Mouse (Mus musculus) forebrain, embryonic 13.5 days (tissue): ENCODE measurements around the gene Chst11. TPM values are rescaled to one million over a fixed set of nuclear protein-coding genes. Genes with fewer than 3 reads are reported as not detected.
A peak's percentile ranks its signal among the peaks of the same experiment; 100 is the strongest.

Experiments
- ATAC-seq: fragments of 200-750 bp; cut with Nextera tagmentation; 2 replicates; pipeline ENCODE4 v1.8.0; 2017
- H3K27ac ChIP-seq: fragments of 300-500 bp; sonication (generic); 2 replicates; pipeline ENCODE4 v1.5.1; 2015; ENCODE audit warnings: inconsistent platforms, mild to moderate bottlenecking, moderate library complexity
- H3K27me3 ChIP-seq: fragments of 300-500 bp; sonication (generic); 2 replicates; pipeline ENCODE4 v1.6.1; 2015; ENCODE audit warnings: mild to moderate bottlenecking, inconsistent platforms
- H3K36me3 ChIP-seq: fragments of 300-500 bp; sonication (generic); 2 replicates; pipeline ENCODE4 v1.6.1; 2015; ENCODE audit warnings: mild to moderate bottlenecking, inconsistent platforms; ENCODE audit not compliant: poor library complexity, severe bottlenecking
- H3K4me1 ChIP-seq: fragments of 300-500 bp; sonication (generic); 2 replicates; pipeline ENCODE4 v1.6.1; 2015; ENCODE audit warnings: inconsistent platforms
- H3K4me2 ChIP-seq: fragments of 300-500 bp; sonication (generic); 2 replicates; pipeline ENCODE4 v1.6.1; 2015; ENCODE audit warnings: inconsistent platforms, mild to moderate bottlenecking, moderate library complexity
- H3K4me3 ChIP-seq: fragments of 300-500 bp; sonication (generic); 2 replicates; pipeline ENCODE4 v1.5.1; 2015; ENCODE audit warnings: mild to moderate bottlenecking, inconsistent platforms
- H3K9ac ChIP-seq: fragments of 300-500 bp; sonication (generic); 2 replicates; pipeline ENCODE4 v1.6.1; 2015; ENCODE audit warnings: mild to moderate bottlenecking, inconsistent platforms
- H3K9me3 ChIP-seq: fragments of 300-500 bp; sonication (generic); replicated peaks from 2 replicates; pipeline ENCODE4 v1.6.1; 2016; ENCODE audit warnings: inconsistent platforms
- WGBS: fragments of 180-500 bp; shearing (Covaris S2); methylation state at CpG from one replicate; pipeline ENCODE4 v1.1.7; 2015; 5-methylcytosine and 5-hydroxymethylcytosine counted together
- polyA plus RNA-seq: library from polyadenylated mRNA; unstranded; fragments of >200 nt; fragmentation: Nextera tagmentation; extraction: Ambion mirVana; gene quantifications from 2 replicates; pipeline ENCODE4 v1.2.1, GENCODE M21; 2015

Chst11 gene
- polyA plus RNA-seq, 1 experiment from 2014 or later: 2.1 TPM

DNA sequence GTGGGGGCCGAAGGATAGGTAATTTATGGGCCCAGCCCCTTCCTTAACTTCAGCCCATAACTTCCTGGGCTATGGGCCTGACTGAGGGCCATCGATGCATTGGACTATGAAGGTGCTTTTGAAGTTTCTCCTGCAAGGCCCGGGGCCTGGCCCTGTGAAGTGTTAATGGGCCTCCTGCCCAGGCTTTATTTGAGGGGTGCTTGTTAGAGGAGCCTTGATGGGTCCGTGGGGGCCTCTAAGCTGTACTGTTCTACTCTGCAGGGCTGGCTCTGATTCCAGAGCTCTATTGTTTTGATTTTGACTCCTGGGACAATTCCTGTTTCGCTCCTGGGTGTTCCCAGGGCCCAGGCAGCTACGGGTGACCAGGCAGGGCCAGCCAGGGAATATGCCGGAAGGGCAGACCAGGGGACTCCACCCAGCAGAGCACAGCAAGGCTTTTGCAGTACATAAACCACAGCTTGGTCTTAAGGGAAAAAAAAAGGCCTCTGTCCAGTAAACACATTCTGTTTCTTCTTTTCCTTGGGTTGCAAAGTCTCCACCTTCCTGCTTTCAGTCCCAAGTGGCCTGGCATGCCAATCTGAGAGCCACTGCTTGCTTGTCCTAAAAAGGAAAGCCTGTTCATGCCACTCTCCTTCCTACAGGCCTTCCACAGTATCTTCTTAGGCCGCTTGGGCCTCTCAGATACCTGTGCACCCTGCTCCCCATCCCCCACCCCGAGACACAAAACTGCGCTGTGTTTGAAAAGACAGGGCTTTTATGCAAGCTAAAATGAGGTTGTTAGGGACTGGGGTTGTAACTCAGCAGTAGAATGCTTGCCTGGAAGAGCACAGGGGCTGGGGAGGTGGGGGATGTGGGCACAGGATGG, 57.5 kb downstream of the Chst11 start:
- Histone ChIP-seq H3K4me2 (no peak overlapping the region), H3K9me3 (no peaks in the 10 kb centered on the region), H3K36me3 (no peaks in the 10 kb centered on the region), H3K4me3 (no peak overlapping the region), H3K27ac (peak overlapping the region; percentile 32), H3K27me3 (no peaks in the 10 kb centered on the region), H3K9ac (peak overlapping the region; percentile 17; the same call in 1 of the 2 replicates), H3K4me1 (peaks cover 18% of the 10 kb centered on the region)
- peak; percentile 65 for ATAC-seq
- WGBS: 12% methylated on average over 10 of the region's 10 CpGs

DNA sequence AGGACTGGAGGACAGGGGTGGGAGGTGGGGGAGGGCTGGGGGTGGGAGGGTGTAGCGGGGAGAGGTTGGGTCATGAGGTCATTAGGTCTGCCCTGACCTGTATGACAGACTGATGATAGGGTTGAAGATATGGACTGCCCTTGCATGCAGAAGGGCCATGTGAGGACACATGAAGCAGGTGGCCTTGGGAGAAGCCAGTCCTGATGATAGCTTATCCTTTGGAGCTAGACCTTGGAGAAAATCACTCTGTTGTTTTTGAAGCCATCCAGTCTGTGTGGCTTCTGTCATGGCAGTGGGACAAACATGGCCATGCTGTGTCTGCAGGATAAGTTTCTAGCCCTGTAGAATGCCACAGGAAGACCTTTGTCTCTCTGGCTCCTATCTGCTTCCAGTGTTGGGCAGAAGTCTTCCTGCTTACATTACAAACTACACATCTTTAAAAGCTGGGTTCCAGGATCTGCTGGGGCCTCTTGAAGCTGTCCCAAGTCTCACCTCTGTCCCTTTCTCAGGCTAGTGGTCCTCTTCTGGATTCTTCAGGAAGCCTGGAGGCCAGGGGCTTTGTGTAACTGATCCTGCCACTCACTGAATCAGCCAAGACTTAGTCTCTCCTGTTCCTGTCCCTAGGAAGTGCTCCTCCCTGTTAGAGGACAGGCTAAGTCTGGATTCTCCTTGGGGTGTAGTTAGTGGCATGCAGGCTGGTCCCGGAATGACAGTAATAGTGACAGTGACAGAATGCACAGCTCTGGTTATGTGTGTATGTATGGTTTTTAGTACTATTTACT, 58.4 kb downstream of the Chst11 start:
- Histone ChIP-seq H3K9me3 (no peaks in the 10 kb centered on the region), H3K4me2 (no peak overlapping the region), H3K36me3 (no peaks in the 10 kb centered on the region), H3K27ac (peak overlapping the region; percentile 32), H3K4me1 (peaks cover 18% of the 10 kb centered on the region), H3K27me3 (no peaks in the 10 kb centered on the region), H3K9ac (no peak overlapping the region), H3K4me3 (no peak overlapping the region)
- 48% methylated on average over 2 of the region's 2 CpGs for WGBS
- 0 out of 2 replicates have a peak, but pooled peaks have one; percentile 28 for ATAC-seq

DNA sequence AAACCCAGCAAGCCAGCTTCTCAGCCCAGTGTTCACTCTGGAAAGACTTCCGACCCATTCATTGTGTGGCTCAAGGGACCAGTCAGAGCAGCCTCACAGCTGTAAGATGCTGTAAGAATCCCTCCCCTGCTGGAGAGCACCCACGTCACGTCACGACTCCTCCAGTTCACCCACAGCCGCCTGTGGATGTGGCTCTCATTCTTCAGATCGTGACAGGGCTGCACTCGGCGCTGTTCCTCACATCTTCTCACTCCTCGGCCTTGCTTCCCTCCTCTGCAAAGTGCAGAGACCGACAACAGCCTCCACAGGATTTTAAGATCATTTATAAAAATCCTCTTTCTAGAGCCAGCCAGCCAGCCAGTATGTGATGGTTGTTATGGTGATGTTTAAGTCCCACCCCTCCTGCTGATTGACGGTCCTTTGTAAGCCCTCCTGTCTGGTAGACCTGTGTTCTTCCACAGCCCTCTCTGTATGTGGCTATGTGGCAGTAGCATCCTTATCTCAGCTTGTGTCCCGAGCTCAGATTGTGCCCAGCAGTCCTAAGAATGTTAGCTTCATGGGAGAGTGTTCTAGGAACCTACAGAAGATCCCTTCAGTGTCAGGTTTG, 64.0 kb downstream of the Chst11 start:
- H3K36me3 ChIP-seq: no peaks in the 10 kb centered on the region
- H3K27ac ChIP-seq: peak overlapping the region; percentile 63
- no peaks in the 10 kb centered on the region for H3K27me3 ChIP-seq
- H3K4me3 ChIP-seq: no peak overlapping the region
- H3K9ac ChIP-seq: no peak overlapping the region
- 61% methylated on average over 12 of the region's 12 CpGs for WGBS
- H3K9me3 ChIP-seq: no peaks in the 10 kb centered on the region
- H3K4me1 ChIP-seq: peaks cover 11% of the 10 kb centered on the region
- peak; percentile 82 for ATAC-seq
- H3K4me2 ChIP-seq: no peak overlapping the region

DNA sequence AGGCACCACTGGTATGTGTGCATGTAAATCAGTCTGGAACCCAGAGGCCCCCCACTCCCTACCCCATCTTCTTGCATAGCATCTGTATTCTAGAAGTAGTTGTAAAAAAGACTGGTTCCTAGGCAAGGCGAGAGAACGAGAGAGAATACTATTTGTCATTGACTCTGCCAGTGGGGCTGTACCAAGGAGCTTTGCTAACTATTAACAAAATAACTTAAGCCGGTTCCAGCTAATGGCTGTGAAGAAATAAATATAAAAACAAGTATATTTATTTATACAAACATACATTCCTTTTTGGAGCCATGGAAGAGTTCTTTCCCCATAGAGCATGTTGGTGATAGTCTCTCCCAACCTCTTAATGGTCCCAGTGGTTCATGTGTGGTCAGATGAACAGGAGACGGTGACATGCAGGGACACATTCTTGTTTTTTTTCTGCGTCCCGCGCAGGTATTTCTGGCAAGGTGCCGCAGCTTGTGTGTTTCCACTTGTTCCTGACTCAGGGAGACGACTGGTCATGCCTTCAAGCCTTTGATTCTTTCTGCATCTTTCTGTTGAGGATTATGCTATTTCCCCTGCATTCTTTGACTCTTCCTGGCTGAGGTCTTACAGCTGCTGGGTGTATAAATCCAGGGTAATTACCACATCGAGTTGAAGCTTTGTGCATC, 68.7 kb downstream of the Chst11 start:
- Histone ChIP-seq H3K4me3 (no peak overlapping the region), H3K27me3 (no peaks in the 10 kb centered on the region), H3K27ac (no peak overlapping the region), H3K9me3 (no peaks in the 10 kb centered on the region), H3K36me3 (no peaks in the 10 kb centered on the region), H3K4me2 (no peak overlapping the region), H3K4me1 (peaks cover 14% of the 10 kb centered on the region), H3K9ac (no peak overlapping the region)
- ATAC-seq: no peak
- 87% methylated on average over 10 of the region's 10 CpGs for WGBS

DNA sequence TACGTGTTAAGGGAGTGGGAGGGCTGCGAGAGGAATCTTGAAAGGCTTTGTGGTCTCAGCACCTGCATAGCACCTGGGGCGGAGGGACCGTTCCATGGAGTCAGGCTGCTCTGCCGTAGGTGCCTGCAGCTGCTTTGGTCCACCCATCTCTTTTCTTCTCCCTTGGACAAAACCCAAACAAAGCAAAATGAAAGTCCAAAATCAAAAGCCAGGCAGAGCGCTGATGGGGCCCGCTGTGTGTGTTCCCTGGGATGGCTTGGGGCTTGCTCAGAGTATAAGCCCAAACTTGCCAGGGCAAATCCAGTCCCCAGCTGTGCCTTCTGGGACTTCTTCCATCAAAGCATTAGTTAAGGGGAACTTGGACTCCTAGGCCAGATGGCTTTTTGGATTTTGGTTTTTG, 71.0 kb downstream of the Chst11 start:
- H3K36me3 ChIP-seq: no peaks in the 10 kb centered on the region
- no peak overlapping the region for H3K27ac ChIP-seq
- H3K4me2 ChIP-seq: no peak overlapping the region
- H3K4me3 ChIP-seq: no peak overlapping the region
- WGBS: 67% methylated on average over 7 of the region's 7 CpGs
- ATAC-seq: no peak
- no peaks in the 10 kb centered on the region for H3K9me3 ChIP-seq
- H3K4me1 ChIP-seq: peaks cover 26% of the 10 kb centered on the region
- no peak overlapping the region for H3K9ac ChIP-seq
- no peaks in the 10 kb centered on the region for H3K27me3 ChIP-seq

DNA sequence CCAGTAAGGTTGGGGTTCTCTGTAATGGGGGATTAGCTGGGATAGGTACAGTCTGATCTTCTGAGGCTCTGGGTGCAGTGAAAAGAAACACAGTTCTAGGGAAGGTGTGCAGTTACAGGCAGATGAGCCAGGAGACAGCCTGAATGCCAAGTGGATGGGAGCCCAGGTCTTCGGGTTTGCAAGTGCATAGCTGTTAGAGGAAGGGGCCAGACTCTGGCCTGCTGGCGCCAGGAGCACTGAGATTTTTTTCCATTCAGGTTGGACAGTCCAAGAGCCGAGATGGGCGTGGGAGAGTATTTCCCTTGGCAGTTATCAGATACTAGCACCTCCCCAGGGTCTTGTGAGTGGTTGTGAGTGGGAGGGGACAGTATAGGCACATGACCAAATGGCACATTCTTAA, 71.6 kb downstream of the Chst11 start:
- Histone ChIP-seq H3K27ac (no peak overlapping the region), H3K27me3 (no peaks in the 10 kb centered on the region), H3K9ac (no peak overlapping the region), H3K4me3 (no peak overlapping the region), H3K36me3 (no peaks in the 10 kb centered on the region), H3K9me3 (no peaks in the 10 kb centered on the region), H3K4me1 (peaks cover 27% of the 10 kb centered on the region), H3K4me2 (no peak overlapping the region)
- ATAC-seq: no peak
- WGBS: 85% methylated on average over 4 of the region's 4 CpGs

DNA sequence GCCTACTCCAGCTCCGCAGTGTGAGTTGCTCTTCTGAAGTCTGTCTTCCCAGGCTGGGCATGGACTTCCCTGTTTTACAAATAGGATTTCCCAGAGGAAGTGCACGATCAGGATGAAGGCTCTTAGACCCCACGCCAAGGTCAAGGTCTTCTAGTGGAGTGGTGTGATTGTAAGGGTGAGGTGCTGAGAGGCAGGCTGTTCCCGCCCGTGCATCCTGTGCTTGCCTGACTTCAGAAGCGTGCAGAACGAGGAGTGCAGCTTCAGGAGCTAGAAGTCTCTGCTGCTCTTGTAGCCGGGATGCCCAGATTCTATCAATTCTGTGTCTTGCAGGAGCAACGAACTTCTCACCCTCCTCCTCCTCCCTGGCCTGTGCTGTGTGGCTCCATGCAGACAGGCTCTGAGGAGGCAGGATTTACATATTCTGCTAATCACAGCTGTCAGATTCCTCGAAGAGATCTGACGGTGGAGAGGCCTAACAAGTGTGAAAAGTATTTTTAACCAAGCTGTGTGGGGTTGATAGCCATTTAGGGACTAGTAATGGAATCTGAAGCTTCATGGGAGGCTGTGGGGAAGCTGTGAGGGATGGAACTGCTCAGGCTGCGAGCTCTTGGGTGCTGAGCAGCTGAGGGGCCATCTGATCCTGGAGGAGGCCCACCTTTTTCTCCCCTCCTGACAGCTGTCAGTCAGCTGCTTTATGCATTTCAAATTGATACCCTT, 74.9 kb downstream of the Chst11 start:
- Histone ChIP-seq H3K27me3 (no peaks in the 10 kb centered on the region), H3K4me2 (no peak overlapping the region), H3K9me3 (no peaks in the 10 kb centered on the region), H3K4me3 (no peak overlapping the region), H3K9ac (no peak overlapping the region), H3K36me3 (no peaks in the 10 kb centered on the region), H3K4me1 (peaks cover 44% of the 10 kb centered on the region), H3K27ac (peak overlapping the region; percentile 54; the same call in 1 of the 2 replicates)
- no peak for ATAC-seq
- WGBS: 60% methylated on average over 12 of the region's 12 CpGs

DNA sequence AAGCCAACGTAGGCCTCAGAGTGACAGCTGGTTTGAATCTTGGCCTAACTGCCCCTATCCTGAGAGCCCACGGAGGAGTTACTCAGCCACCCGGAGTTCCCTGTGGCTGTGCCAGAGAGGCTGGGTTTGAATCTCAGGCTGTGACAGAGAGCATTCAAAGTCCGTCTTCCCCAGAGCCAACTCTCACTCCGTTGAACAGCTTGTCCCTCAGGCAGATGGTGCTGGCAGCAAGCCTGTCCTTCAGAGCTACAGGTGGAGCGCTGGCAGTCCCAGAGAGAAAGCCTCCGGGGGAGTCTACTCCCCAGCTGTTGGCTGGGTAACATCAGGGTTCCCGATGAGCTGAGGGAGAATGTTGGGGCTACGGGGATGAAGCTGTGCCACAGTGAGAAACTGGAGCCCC, 77.0 kb downstream of the Chst11 start:
- H3K4me1 ChIP-seq: peaks cover 48% of the 10 kb centered on the region
- no peak overlapping the region for H3K27ac ChIP-seq
- H3K36me3 ChIP-seq: no peaks in the 10 kb centered on the region
- peak; percentile 46; the same call in 1 of the 2 replicates for ATAC-seq
- H3K9me3 ChIP-seq: no peaks in the 10 kb centered on the region
- H3K9ac ChIP-seq: no peak overlapping the region
- 65% methylated on average over 9 of the region's 9 CpGs for WGBS
- no peaks in the 10 kb centered on the region for H3K27me3 ChIP-seq
- H3K4me2 ChIP-seq: no peak overlapping the region
- H3K4me3 ChIP-seq: no peak overlapping the region

DNA sequence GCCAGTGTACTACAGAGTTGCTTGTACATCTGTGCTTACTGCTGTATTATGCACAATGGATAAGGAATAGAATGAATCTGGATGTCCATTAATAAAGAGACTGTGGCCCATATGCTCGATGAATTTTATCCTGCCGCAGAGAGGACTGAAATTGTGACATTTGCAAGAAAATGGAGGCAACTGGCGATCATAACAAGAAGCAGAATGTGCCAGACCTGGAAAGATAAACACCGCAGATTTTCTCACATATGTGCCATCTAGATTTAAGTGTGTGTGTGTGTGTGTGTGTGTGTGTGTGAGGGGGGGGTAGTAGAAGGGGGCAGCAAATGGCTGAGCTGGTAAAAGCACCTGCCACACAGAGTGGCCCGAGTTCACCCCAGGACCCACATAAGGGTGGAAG, 79.5 kb downstream of the Chst11 start:
- Histone ChIP-seq H3K4me3 (no peak overlapping the region), H3K4me2 (no peak overlapping the region), H3K36me3 (no peaks in the 10 kb centered on the region), H3K4me1 (peaks cover 34% of the 10 kb centered on the region), H3K9me3 (no peaks in the 10 kb centered on the region), H3K9ac (no peak overlapping the region), H3K27ac (no peak overlapping the region), H3K27me3 (no peaks in the 10 kb centered on the region)
- WGBS: 85% methylated on average over 5 of the region's 5 CpGs
- ATAC-seq: peak; percentile 17; the same call in 1 of the 2 replicates

DNA sequence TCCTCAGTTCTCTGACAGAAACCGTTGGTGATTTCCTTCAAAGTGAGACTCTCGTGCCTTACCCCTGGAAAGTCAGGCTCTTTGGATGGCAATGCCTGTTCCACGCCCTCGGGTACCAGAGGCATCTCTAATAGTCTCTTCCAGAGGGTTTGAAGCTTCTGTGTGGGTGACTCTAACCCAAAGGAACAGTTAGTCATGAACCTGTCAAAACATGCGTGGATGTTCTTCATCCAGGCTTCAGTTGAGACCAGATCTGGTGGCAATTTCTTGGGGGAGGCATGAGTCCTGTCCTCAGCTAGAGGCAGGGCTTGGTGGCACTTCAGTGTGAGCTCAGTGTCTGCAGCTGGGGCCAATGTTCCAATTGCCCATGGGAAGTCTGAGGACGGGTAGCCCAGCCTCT, 80.9 kb downstream of the Chst11 start:
- no peaks in the 10 kb centered on the region for H3K27me3 ChIP-seq
- H3K9me3 ChIP-seq: no peaks in the 10 kb centered on the region
- no peak overlapping the region for H3K27ac ChIP-seq
- H3K4me3 ChIP-seq: no peak overlapping the region
- H3K36me3 ChIP-seq: no peaks in the 10 kb centered on the region
- WGBS: 84% methylated on average over 6 of the region's 6 CpGs
- no peak overlapping the region for H3K9ac ChIP-seq
- peaks cover 22% of the 10 kb centered on the region; the same call in 1 of the 2 replicates for H3K4me1 ChIP-seq
- H3K4me2 ChIP-seq: no peak overlapping the region
- no peak for ATAC-seq

DNA sequence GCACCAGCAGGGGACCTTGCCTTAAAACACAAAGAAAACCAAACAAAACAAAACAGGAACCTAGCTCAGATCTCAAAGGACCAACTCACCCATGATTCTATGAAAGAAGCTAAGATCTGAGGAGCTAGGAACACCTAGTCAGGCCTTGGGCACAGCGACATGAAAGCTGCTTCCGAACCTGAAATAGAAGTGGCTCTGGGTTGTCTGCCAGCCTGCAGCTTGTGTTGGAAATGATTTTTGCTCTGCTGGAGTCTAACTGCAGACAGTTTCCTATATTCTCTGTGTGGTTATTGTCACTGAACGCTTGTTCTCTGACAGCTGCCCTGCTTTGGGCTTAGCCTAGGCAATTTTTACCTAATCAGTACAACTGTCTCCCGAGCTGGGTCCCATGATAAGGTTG, 82.0 kb downstream of the Chst11 start:
- H3K4me1 ChIP-seq: peaks cover 23% of the 10 kb centered on the region; the same call in 1 of the 2 replicates
- 71% methylated on average over 4 of the region's 4 CpGs for WGBS
- no peaks in the 10 kb centered on the region for H3K9me3 ChIP-seq
- H3K4me3 ChIP-seq: no peak overlapping the region
- no peaks in the 10 kb centered on the region for H3K36me3 ChIP-seq
- H3K4me2 ChIP-seq: no peak overlapping the region
- H3K9ac ChIP-seq: no peak overlapping the region
- ATAC-seq: no peak
- no peak overlapping the region for H3K27ac ChIP-seq
- no peaks in the 10 kb centered on the region for H3K27me3 ChIP-seq
